In genomic region chr12:71228925-71229649, GRCm38 (mm10) we compare ENCODE assay signal across 27 mouse cellular contexts.
A peak's percentile ranks its signal among the peaks of the same experiment; 100 is the strongest.
DNase-seq lines count a peak whose midpoint lies in the region; ATAC-seq lines count a peak whose summit lies in the region.
"Had no signal": no experiment of that assay in that cellular context is flagged by ENCODE, and none has a peak within 500 bp of the region (broad histone marks: within the 10 kb centered on the region; RNA-seq: fewer than 3 reads in every experiment).

No protein-coding gene starts in this region.

- H3K9me3 ChIP-seq in heart, embryonic 14.5 days (ENCODE audit: control insufficient read depth, low read length) = no peaks in the 10 kb centered on the region
- no peaks in the 10 kb centered on the region for H3K9me3 ChIP-seq in liver, embryonic 11.5 days (ENCODE audit: control insufficient read depth, low read length)
- no peaks in the 10 kb centered on the region for H3K9me3 ChIP-seq in liver, embryonic 12.5 days (replicated peaks)
- H3K9me3 ChIP-seq: embryonic facial prominence, embryonic 12.5 days; hindbrain, embryonic 15.5 days; limb, embryonic 15.5 days; midbrain, embryonic 15.5 days; neural tube, embryonic 15.5 days had no signal

- no peak overlapping the region for H3K9ac ChIP-seq in heart, embryonic 14.5 days (ENCODE audit: low read length)
- no peak overlapping the region for H3K9ac ChIP-seq in liver, embryonic 11.5 days (ENCODE audit: low read depth, low read length)
- no peak overlapping the region for H3K9ac ChIP-seq in liver, embryonic 12.5 days
- H3K9ac ChIP-seq: embryonic facial prominence, embryonic 12.5 days; hindbrain, embryonic 15.5 days; limb, embryonic 15.5 days; liver, postnatal 0 days; midbrain, embryonic 15.5 days; neural tube, embryonic 15.5 days had no signal

- H3K4me1 ChIP-seq in heart, embryonic 14.5 days (ENCODE audit: control insufficient read depth in 2 of 2, insufficient read depth in 2 of 2, low read length in 2 of 2) = peaks cover 10 to 24% of the 10 kb centered on the region in 2 experiments
- peaks cover 13% of the 10 kb centered on the region; the same call in 1 of the 2 replicates for H3K4me1 ChIP-seq in liver, embryonic 11.5 days (replicated peaks; ENCODE audit: control insufficient read depth, insufficient read depth, low read length)
- peaks cover 8% of the 10 kb centered on the region for H3K4me1 ChIP-seq in liver, embryonic 12.5 days
- H3K4me1 ChIP-seq: hindbrain, embryonic 15.5 days; midbrain, embryonic 15.5 days; neural tube, embryonic 15.5 days had no signal

- H3K36me3 ChIP-seq in heart, embryonic 14.5 days (ENCODE audit: control insufficient read depth, insufficient read depth, low read length) = 0 out of 2 replicates have a peak, but pooled peaks cover 5% of the 10 kb centered on the region
- peaks cover under 1% of the 10 kb centered on the region; the same call in 1 of the 2 replicates for H3K36me3 ChIP-seq in liver, embryonic 11.5 days (ENCODE audit: control insufficient read depth, insufficient read depth, low read length)
- H3K36me3 ChIP-seq in liver, embryonic 12.5 days = peaks cover 7% of the 10 kb centered on the region
- H3K36me3 ChIP-seq: midbrain, embryonic 15.5 days had no signal

- peak; percentile 34 for DNase-seq in embryo, embryonic 10 days (ENCODE audit: low spot score)
- DNase-seq in embryo, embryonic 11 days = no peak
- no peak for DNase-seq in heart, postnatal 4 days
- no peak for DNase-seq in liver, embryonic 11.5 days (ENCODE audit: low spot score)
- peak; percentile 5 for DNase-seq in thymus, postnatal 0 days (ENCODE audit: low spot score)
- no peak for DNase-seq in thymus, adult 18-20 months
- DNase-seq: adrenal gland, postnatal 36 days; cerebellum, adult 11-12 months; cerebellum, postnatal 14 days; gastrocnemius, postnatal 10 days; kidney, postnatal 10 days; layer of hippocampus, postnatal 36 days; liver, postnatal 0 days; right cerebral cortex, postnatal 14 days; spleen, adult 18-20 months had no signal

- 0 out of 2 replicates have a peak, but pooled peaks have one; percentile 51 for ATAC-seq in heart, embryonic 14.5 days (ENCODE audit: insufficient number of reproducible peaks, insufficient read depth, low FRiP score, low read depth)
- ATAC-seq in liver, embryonic 11.5 days (replicated peaks; ENCODE audit: low FRiP score) = no peak
- ATAC-seq in liver, embryonic 12.5 days = no peak
- ATAC-seq: forebrain, embryonic 14.5 days; intestine, postnatal 0 days; liver, postnatal 0 days; midbrain, embryonic 15.5 days had no signal

- H3K27ac ChIP-seq in heart, embryonic 14.5 days (replicated peaks in 1 of 2; ENCODE audit: control insufficient read depth in 1 of 2, insufficient read depth in 1 of 2, low read depth in 2 of 2, low read length in 2 of 2) = peak overlapping the region; percentile 73 to 83
- H3K27ac ChIP-seq in liver, embryonic 11.5 days (ENCODE audit: low read depth, low read length) = peak overlapping the region; percentile 54; the same call in 1 of the 2 replicates
- no peak overlapping the region for H3K27ac ChIP-seq in liver, embryonic 12.5 days
- H3K27ac ChIP-seq: hindbrain, embryonic 15.5 days; layer of hippocampus, adult 2 months; limb, embryonic 15.5 days; midbrain, embryonic 15.5 days; neural tube, embryonic 15.5 days had no signal

- WGBS in heart, embryonic 14.5 days = 12% methylated on average over 10 of the region's 10 CpGs
- WGBS in liver, embryonic 11.5 days = 47% methylated on average over 10 of the region's 10 CpGs
- 41% methylated on average over 10 of the region's 10 CpGs for WGBS in liver, embryonic 12.5 days (ENCODE audit: insufficient replicate concordance)

- H3K4me3 ChIP-seq in heart, embryonic 14.5 days (ENCODE audit: control insufficient read depth in 1 of 2, insufficient read depth in 1 of 2, low read depth in 1 of 2, low read length in 2 of 2) = no peak overlapping the region
- no peak overlapping the region for H3K4me3 ChIP-seq in liver, embryonic 11.5 days (ENCODE audit: low read depth, low read length)
- H3K4me3 ChIP-seq in liver, embryonic 12.5 days = no peak overlapping the region
- H3K4me3 ChIP-seq: embryonic facial prominence, embryonic 12.5 days; erythroblast, embryonic 14.5 days; hindbrain, embryonic 15.5 days; layer of hippocampus, adult 2 months; limb, embryonic 15.5 days; midbrain, embryonic 15.5 days; neural tube, embryonic 15.5 days had no signal

- no peaks in the 10 kb centered on the region for H3K27me3 ChIP-seq in heart, embryonic 14.5 days (ENCODE audit: control insufficient read depth, insufficient read depth, low read length)
- H3K27me3 ChIP-seq in liver, embryonic 11.5 days (replicated peaks; ENCODE audit: control insufficient read depth, insufficient read depth, low read length) = no peaks in the 10 kb centered on the region
- no peaks in the 10 kb centered on the region for H3K27me3 ChIP-seq in liver, embryonic 12.5 days (replicated peaks)
- H3K27me3 ChIP-seq: CH12.LX; embryonic facial prominence, embryonic 12.5 days; hindbrain, embryonic 15.5 days; limb, embryonic 15.5 days; midbrain, embryonic 15.5 days; neural tube, embryonic 15.5 days had no signal

- H3K4me2 ChIP-seq in heart, embryonic 14.5 days (ENCODE audit: low read length) = peak overlapping the region; percentile 21
- no peak overlapping the region for H3K4me2 ChIP-seq in liver, embryonic 11.5 days
- H3K4me2 ChIP-seq in liver, embryonic 12.5 days = no peak overlapping the region
- H3K4me2 ChIP-seq: embryonic facial prominence, embryonic 12.5 days; hindbrain, embryonic 15.5 days; limb, embryonic 15.5 days; midbrain, embryonic 15.5 days; neural tube, embryonic 15.5 days had no signal

Comparison
In these comparisons a context has a peak if more than half of its experiments do, and no peak if none do; other contexts are left out.
1. DNase-seq: peak in embryo, embryonic 10 days (single experiment) and thymus, postnatal 0 days (single experiment); none in embryo, embryonic 11 days (single experiment), heart, postnatal 4 days (single experiment), liver, embryonic 11.5 days (single experiment) and thymus, adult 18-20 months (0 of 2).